In the genomic region with DNA sequence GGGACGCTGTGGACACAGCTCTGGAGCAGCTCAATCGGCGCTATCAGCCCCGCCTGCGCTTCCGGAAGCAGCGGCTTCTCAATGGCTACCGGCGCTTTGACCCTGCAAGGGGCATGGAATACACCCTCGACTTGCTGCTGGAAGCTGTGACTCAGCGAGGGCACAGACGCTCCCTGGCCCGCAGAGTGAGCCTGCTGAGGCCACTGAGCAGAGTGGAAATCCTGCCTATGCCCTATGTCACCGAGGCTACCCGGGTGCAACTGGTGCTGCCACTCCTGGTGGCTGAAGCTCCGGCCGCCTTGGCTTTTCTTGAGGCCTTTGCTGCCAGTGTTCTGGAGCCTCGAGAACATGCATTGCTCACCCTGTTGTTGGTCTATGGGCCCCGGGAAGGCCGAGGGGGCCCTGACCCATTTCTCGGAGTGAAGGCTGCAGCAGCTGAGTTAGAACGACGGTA, we compare ENCODE assay signal across 9 mouse cellular contexts. TPM values are rescaled to one million over a fixed set of nuclear protein-coding genes. Genes with fewer than 3 reads are reported as not detected.
DNase-seq lines count a peak whose midpoint lies in the region; ATAC-seq and TF ChIP-seq lines count a peak whose summit lies in the region.
"Had no signal": no experiment of that assay in that cellular context is flagged by ENCODE, and none has a peak within 500 bp of the region (broad histone marks: within the 10 kb centered on the region; RNA-seq: fewer than 3 reads in every experiment).

No protein-coding gene starts in this region.

- peaks cover 82% of the 10 kb centered on the region for H3K36me3 ChIP-seq in heart, embryonic 13.5 days
- H3K36me3 ChIP-seq in stomach, postnatal 0 days (ENCODE audit: control insufficient read depth, insufficient read depth, low read length) = peaks cover 15% of the 10 kb centered on the region; the same call in 1 of the 2 replicates

- H3K9ac ChIP-seq in heart, embryonic 13.5 days = peak overlapping the region; percentile 65; the same call in 1 of the 2 replicates
- H3K9ac ChIP-seq in stomach, postnatal 0 days (ENCODE audit: low read length) = 0 out of 2 replicates have a peak overlapping the region, but pooled peaks have one; percentile 8

- H3K9me3 ChIP-seq in heart, embryonic 13.5 days = no peaks in the 10 kb centered on the region
- H3K9me3 ChIP-seq in stomach, postnatal 0 days (ENCODE audit: control insufficient read depth, low read length) = no peaks in the 10 kb centered on the region
- H3K9me3 ChIP-seq: G1E had no signal

- TF ChIP-seq CTCF in stomach, postnatal 0 days (IDR thresholded peaks at IDR 0.05; ENCODE audit: low read depth) = no peak

- H3K4me1 ChIP-seq in heart, embryonic 13.5 days = peaks cover 49% of the 10 kb centered on the region
- H3K4me1 ChIP-seq in stomach, postnatal 0 days (replicated peaks; ENCODE audit: control insufficient read depth, insufficient read depth) = 0 out of 2 replicates have a peak, but pooled peaks cover 2% of the 10 kb centered on the region

- WGBS in heart, embryonic 13.5 days = 28% methylated on average over 23 of the region's 23 CpGs
- WGBS in stomach, postnatal 0 days = 40% methylated on average over 23 of the region's 23 CpGs

- no peak overlapping the region; the same call in 1 of the 2 replicates for H3K27ac ChIP-seq in heart, embryonic 13.5 days (replicated peaks)
- H3K27ac ChIP-seq in stomach, postnatal 0 days (replicated peaks) = no peak overlapping the region

- no peak for ATAC-seq in heart, embryonic 13.5 days (ENCODE audit: extremely low read depth, insufficient number of reproducible peaks, low FRiP score, low TSS enrichment)
- ATAC-seq in stomach, postnatal 0 days (ENCODE audit: low FRiP score, low TSS enrichment) = peak; percentile 69

- no peaks in the 10 kb centered on the region for H3K27me3 ChIP-seq in heart, embryonic 13.5 days (replicated peaks)
- no peaks in the 10 kb centered on the region for H3K27me3 ChIP-seq in stomach, postnatal 0 days (ENCODE audit: control insufficient read depth, insufficient read depth, low read length)

- peak overlapping the region; percentile 14 for H3K4me2 ChIP-seq in heart, embryonic 13.5 days
- H3K4me2 ChIP-seq in stomach, postnatal 0 days (replicated peaks; ENCODE audit: low read depth) = peak overlapping the region; percentile 23

- DNase-seq in heart, adult 18-20 months = peak; percentile 33 to 36
- DNase-seq in heart, adult 9 months (ENCODE audit: low spot score in 2 of 2) = no peak
- DNase-seq in adrenal gland, adult 2 months = peak; percentile 83
- DNase-seq in liver = peak; percentile 55
- peak; percentile 69 for DNase-seq in stomach, postnatal 0 days (ENCODE audit: low spot score)
- no peak for DNase-seq in cerebellum, adult 11-12 months
- DNase-seq in thymus, postnatal 14 days = no peak

- no peak for TF ChIP-seq EP300 in stomach, postnatal 0 days (optimal IDR thresholded peaks at IDR 0.05)

- no peak overlapping the region for H3K4me3 ChIP-seq in heart, embryonic 13.5 days
- H3K4me3 ChIP-seq in stomach, postnatal 0 days (ENCODE audit: low read depth, low read length) = no peak overlapping the region

RNA-seq across cellular contexts. Expression of a gene that starts 4.8 kb away (rescaled TPM):
- total RNA-seq in heart, adult 18-20 months (2021) = 1 to 10 TPM; 5.8 to 6.9 TPM
- 10 to 100 TPM; 37.9 to 49.7 TPM for total RNA-seq in adrenal gland, adult 2 months (2021)
- 60.0 and 76.6 TPM in 2 replicates for polyA plus RNA-seq in adrenal gland, adult 2 months (2012; rRNA removed)
- 16.1 and 16.6 TPM in 2 replicates for polyA plus RNA-seq in heart, embryonic 13.5 days (2015; fragmentation: Nextera tagmentation; extraction: Ambion mirVana)
- 18.2 and 19.2 TPM in 2 replicates for polyA plus RNA-seq in stomach, postnatal 0 days (2015; fragmentation: Nextera tagmentation; extraction: Ambion mirVana)

RNA-seq across cellular contexts. Expression of a gene that starts 14.0 kb away (rescaled TPM):
- 10 to 100 TPM; 53.5 to 54.9 TPM for total RNA-seq in heart, adult 18-20 months (2021)
- total RNA-seq in adrenal gland, adult 2 months (2021) = 10 to 100 TPM; 72.0 TPM
- polyA plus RNA-seq in adrenal gland, adult 2 months (2012; rRNA removed) = 66.9 and 82.4 TPM in 2 replicates
- 66.7 and 70.7 TPM in 2 replicates for polyA plus RNA-seq in heart, embryonic 13.5 days (2015; fragmentation: Nextera tagmentation; extraction: Ambion mirVana)
- polyA plus RNA-seq in stomach, postnatal 0 days (2015; fragmentation: Nextera tagmentation; extraction: Ambion mirVana) = 45.2 and 45.3 TPM in 2 replicates

RNA-seq across cellular contexts. Expression of a gene that starts 32.9 kb away (rescaled TPM):
- 10 to 100 TPM; 56.5 to 59.8 TPM for total RNA-seq in heart, adult 18-20 months (2021)
- total RNA-seq in adrenal gland, adult 2 months (2021) = 10 to 100 TPM; 14.2 to 25.0 TPM
- 53.1 and 71.3 TPM in 2 replicates for polyA plus RNA-seq in adrenal gland, adult 2 months (2012; rRNA removed)
- 54.5 and 58.5 TPM in 2 replicates for polyA plus RNA-seq in heart, embryonic 13.5 days (2015; fragmentation: Nextera tagmentation; extraction: Ambion mirVana)
- polyA plus RNA-seq in stomach, postnatal 0 days (2015; fragmentation: Nextera tagmentation; extraction: Ambion mirVana) = 13.3 and 17.8 TPM in 2 replicates
- polyA plus RNA-seq: G1E had no signal

RNA-seq across cellular contexts. Expression of a gene that starts 34.7 kb away (rescaled TPM):
- not detected for total RNA-seq in heart, adult 18-20 months (2021)
- total RNA-seq in adrenal gland, adult 2 months (2021) = not detected
- polyA plus RNA-seq in adrenal gland, adult 2 months (2012; rRNA removed) = not detected in 2 replicates
- polyA plus RNA-seq in heart, embryonic 13.5 days (2015; fragmentation: Nextera tagmentation; extraction: Ambion mirVana) = 0.08 and 0.11 TPM in 2 replicates
- polyA plus RNA-seq in stomach, postnatal 0 days (2015; fragmentation: Nextera tagmentation; extraction: Ambion mirVana) = 0.08 TPM in 1 of 2 replicates, not detected in the other
- total RNA-seq: G1E had no signal
- polyA plus RNA-seq: G1E had no signal

RNA-seq across cellular contexts. Expression of a gene that starts 50.5 kb away (rescaled TPM):
- total RNA-seq in heart, adult 18-20 months (2021) = 10 to 100 TPM; 83.7 to 90.6 TPM
- total RNA-seq in adrenal gland, adult 2 months (2021) = not detected
- 0.30 and 0.76 TPM in 2 replicates for polyA plus RNA-seq in adrenal gland, adult 2 months (2012; rRNA removed)
- 4.1 TPM in 2 replicates for polyA plus RNA-seq in heart, embryonic 13.5 days (2015; fragmentation: Nextera tagmentation; extraction: Ambion mirVana)
- 0.21 and 0.25 TPM in 2 replicates for polyA plus RNA-seq in stomach, postnatal 0 days (2015; fragmentation: Nextera tagmentation; extraction: Ambion mirVana)
- total RNA-seq: G1E had no signal
- polyA plus RNA-seq: G1E had no signal

Comparison
In these comparisons a context has a peak if more than half of its experiments do, and no peak if none do; other contexts are left out.
1. DNase-seq: peak in heart, adult 18-20 months (2 of 2), adrenal gland, adult 2 months (single experiment), liver (single experiment) and stomach, postnatal 0 days (single experiment); none in heart, adult 9 months (0 of 2), cerebellum, adult 11-12 months (single experiment) and thymus, postnatal 14 days (single experiment).